Mouse (Mus musculus) forebrain, embryonic 12.5 days (tissue): ENCODE measurements around the gene Cd207. TPM values are rescaled to one million over a fixed set of nuclear protein-coding genes. Genes with fewer than 3 reads are reported as not detected.
"Not testable (repeated sequence)": the region's sequence is repeated elsewhere in the genome, so short reads cannot be mapped to it uniquely, and the experiment has no call there.

ENCODE experiments used
- ATAC-seq: fragments of 200-750 bp; cut with Nextera tagmentation; 2 replicates; pipeline ENCODE4 v1.8.0; 2017; ENCODE audit warnings: moderate TSS enrichment; ENCODE audit not compliant: low FRiP score
- H3K27ac ChIP-seq: fragments of 300-500 bp; sonication (generic); 2 replicates; pipeline ENCODE4 v1.5.1; 2016; ENCODE audit warnings: mild to moderate bottlenecking
- H3K27me3 ChIP-seq: fragments of 300-500 bp; sonication (generic); 2 replicates; pipeline ENCODE4 v1.6.1; 2016; ENCODE audit warnings: mild to moderate bottlenecking
- H3K36me3 ChIP-seq: fragments of 300-500 bp; sonication (generic); replicated peaks from 2 replicates; pipeline ENCODE4 v1.6.1; 2016; ENCODE audit warnings: mild to moderate bottlenecking
- H3K4me1 ChIP-seq: fragments of 300-500 bp; sonication (generic); 2 replicates; pipeline ENCODE4 v1.6.1; 2016
- H3K4me2 ChIP-seq: fragments of 300-500 bp; sonication (generic); 2 replicates; pipeline ENCODE4 v1.6.1; 2016; ENCODE audit warnings: mild to moderate bottlenecking, moderate library complexity
- H3K4me3 ChIP-seq: fragments of 300-500 bp; sonication (generic); replicated peaks from 2 replicates; pipeline ENCODE4 v1.5.1; 2016; ENCODE audit warnings: mild to moderate bottlenecking
- H3K9ac ChIP-seq: fragments of 300-500 bp; sonication (generic); 2 replicates; pipeline ENCODE4 v1.6.1; 2016; ENCODE audit warnings: mild to moderate bottlenecking
- H3K9me3 ChIP-seq: fragments of 300-500 bp; sonication (generic); 2 replicates; pipeline ENCODE4 v1.6.1; 2016
- WGBS: fragments of 180-500 bp; shearing (Covaris S2); methylation state at CpG from one replicate; pipeline ENCODE4 v1.1.7; 2016; 5-methylcytosine and 5-hydroxymethylcytosine counted together
- polyA plus RNA-seq: library from polyadenylated mRNA; unstranded; fragments of >200 nt; fragmentation: Nextera tagmentation; extraction: Ambion mirVana; gene quantifications from 2 replicates; pipeline ENCODE4 v1.2.1, GENCODE M21; 2016

Gene Cd207
- polyA plus RNA-seq, 1 experiment from 2014 or later, result not detected

- no peaks in the 10 kb centered on the region for H3K36me3 ChIP-seq
- no peak for ATAC-seq
- 2% methylated on average over 12 of the region's 12 CpGs for WGBS
- no peaks in the 10 kb centered on the region for H3K9me3 ChIP-seq
- no peak overlapping the region for H3K4me3 ChIP-seq
- no peak overlapping the region for H3K9ac ChIP-seq
- no peak overlapping the region for H3K27ac ChIP-seq
- H3K4me1 ChIP-seq, result no peaks in the 10 kb centered on the region
- peaks cover 96% of the 10 kb centered on the region for H3K27me3 ChIP-seq
- no peak overlapping the region for H3K4me2 ChIP-seq
Measured at GRCm38 (mm10) chr6:83692962-83693361, 15.3 kb upstream of the Cd207 start.

GRCm38 (mm10) chr6:83690936-83691335 lies 13.3 kb upstream of the Cd207 start:
- 81% methylated on average over 2 of the region's 2 CpGs for WGBS
- Histone ChIP-seq H3K9me3 (no peaks in the 10 kb centered on the region), H3K4me3 (no peak overlapping the region), H3K9ac (no peak overlapping the region), H3K36me3 (no peaks in the 10 kb centered on the region), H3K4me1 (no peaks in the 10 kb centered on the region), H3K27ac (no peak overlapping the region), H3K27me3 (peaks cover 87% of the 10 kb centered on the region), H3K4me2 (no peak overlapping the region)
- ATAC-seq, result no peak

- Histone ChIP-seq H3K36me3 (no peaks in the 10 kb centered on the region), H3K9me3 (no peaks in the 10 kb centered on the region), H3K4me3 (no peak overlapping the region), H3K9ac (no peak overlapping the region), H3K4me1 (no peaks in the 10 kb centered on the region), H3K27ac (no peak overlapping the region), H3K27me3 (peaks cover 87% of the 10 kb centered on the region), H3K4me2 (no peak overlapping the region)
- ATAC-seq, result no peak
- 31% methylated on average over 4 of the region's 5 CpGs for WGBS
Measured at GRCm38 (mm10) chr6:83690277-83690676, 12.6 kb upstream of the Cd207 start.

GRCm38 (mm10) chr6:83689374-83689773 lies 11.7 kb upstream of the Cd207 start:
- H3K4me2 ChIP-seq, result no peak overlapping the region

GRCm38 (mm10) chr6:83673395-83673794 lies 4.3 kb downstream of the Cd207 start:
- ATAC-seq, result no peak
- Histone ChIP-seq H3K9ac (no peak overlapping the region), H3K4me3 (no peak overlapping the region), H3K9me3 (no peaks in the 10 kb centered on the region), H3K27ac (no peak overlapping the region), H3K36me3 (no peaks in the 10 kb centered on the region), H3K4me1 (no peaks in the 10 kb centered on the region), H3K4me2 (no peak overlapping the region), H3K27me3 (0 out of 2 replicates have a peak, but pooled peaks cover 6% of the 10 kb centered on the region)
- 2% methylated on average over 4 of the region's 4 CpGs for WGBS

More at GRCm38 (mm10) chr6:83689374-83689773, 11.7 kb upstream of the Cd207 start:
- H3K9ac ChIP-seq, result no peak overlapping the region
- WGBS, result 84% methylated on average over 4 of the region's 4 CpGs
- no peaks in the 10 kb centered on the region for H3K36me3 ChIP-seq
- no peak overlapping the region for H3K27ac ChIP-seq
- H3K27me3 ChIP-seq, result peaks cover 85% of the 10 kb centered on the region
- no peak for ATAC-seq
- H3K4me1 ChIP-seq, result no peaks in the 10 kb centered on the region
- H3K9me3 ChIP-seq, result no peaks in the 10 kb centered on the region
- no peak overlapping the region for H3K4me3 ChIP-seq

- Histone ChIP-seq H3K4me2 (no peak overlapping the region), H3K4me1 (no peaks in the 10 kb centered on the region; the same call in 1 of the 2 replicates), H3K27me3 (no peaks in the 10 kb centered on the region), H3K9me3 (no peaks in the 10 kb centered on the region), H3K36me3 (no peaks in the 10 kb centered on the region), H3K9ac (no peak overlapping the region), H3K4me3 (no peak overlapping the region), H3K27ac (no peak overlapping the region)
- ATAC-seq, result no peak
- 71% methylated on average over 2 of the region's 2 CpGs for WGBS
Measured at GRCm38 (mm10) chr6:83665009-83665408, 12.6 kb downstream of the Cd207 start.

- Histone ChIP-seq H3K36me3 (no peaks in the 10 kb centered on the region), H3K27ac (no peak overlapping the region), H3K9me3 (no peaks in the 10 kb centered on the region), H3K4me2 (no peak overlapping the region), H3K4me1 (no peaks in the 10 kb centered on the region), H3K9ac (no peak overlapping the region), H3K27me3 (no peaks in the 10 kb centered on the region), H3K4me3 (no peak overlapping the region)
- 74% methylated on average over 4 of the region's 4 CpGs for WGBS
- no peak for ATAC-seq
Measured at GRCm38 (mm10) chr6:83660821-83661220, 16.8 kb downstream of the Cd207 start.

- H3K4me1 ChIP-seq, result no peaks in the 10 kb centered on the region
- H3K36me3 ChIP-seq, result no peaks in the 10 kb centered on the region
- H3K9ac ChIP-seq, result no peak within 1 kb of the TSS
- H3K27ac ChIP-seq, result no peak within 1 kb of the TSS
- no peaks in the 10 kb centered on the region for H3K9me3 ChIP-seq
- WGBS, result 94% methylated on average over 2 of the region's 2 CpGs
- no peak within 1 kb of the TSS for H3K4me2 ChIP-seq
- no peak for ATAC-seq
- H3K4me3 ChIP-seq, result no peak within 1 kb of the TSS
- H3K27me3 ChIP-seq, result no peaks in the 10 kb centered on the region
Measured at GRCm38 (mm10) chr6:83656087-83656486, 21.6 kb downstream of the Cd207 start, which contains the start of gene Clec4f. Clec4f (minus strand) TSS chr6:83656187.

GRCm38 (mm10) chr6:83646715-83647114 lies 30.9 kb downstream of the Cd207 start:
- H3K4me2 ChIP-seq, result no peak overlapping the region
- no peak overlapping the region for H3K27ac ChIP-seq
- H3K9me3 ChIP-seq, result no peaks in the 10 kb centered on the region
- 91% methylated on average over 10 of the region's 10 CpGs for WGBS
- no peaks in the 10 kb centered on the region for H3K27me3 ChIP-seq
- H3K4me3 ChIP-seq, result no peak overlapping the region
- no peaks in the 10 kb centered on the region for H3K36me3 ChIP-seq
- no peak overlapping the region for H3K9ac ChIP-seq
- ATAC-seq, result no peak
- H3K4me1 ChIP-seq, result no peaks in the 10 kb centered on the region

GRCm38 (mm10) chr6:83635329-83635728 lies 42.3 kb downstream of the Cd207 start:
- 97% methylated on average over 1 of the region's 1 CpGs for WGBS
- Histone ChIP-seq H3K9me3 (no peaks in the 10 kb centered on the region), H3K4me3 (no peak overlapping the region)

GRCm38 (mm10) chr6:83634631-83635030 lies 43.0 kb downstream of the Cd207 start:
- not testable (repeated sequence) for H3K9ac ChIP-seq, H3K27me3 ChIP-seq, H3K9me3 ChIP-seq, H3K4me2 ChIP-seq, ATAC-seq, H3K36me3 ChIP-seq, H3K27ac ChIP-seq, H3K4me3 ChIP-seq, H3K4me1 ChIP-seq
- 87% methylated on average over 4 of the region's 4 CpGs for WGBS

More at GRCm38 (mm10) chr6:83635329-83635728, 42.3 kb downstream of the Cd207 start:
- Histone ChIP-seq H3K27ac (no peak overlapping the region), H3K4me1 (no peaks in the 10 kb centered on the region; the same call in 1 of the 2 replicates), H3K27me3 (peaks cover 5% of the 10 kb centered on the region; the same call in 1 of the 2 replicates), H3K4me2 (no peak overlapping the region), H3K9ac (no peak overlapping the region), H3K36me3 (no peaks in the 10 kb centered on the region)
- no peak for ATAC-seq

- H3K4me3 ChIP-seq, H3K27me3 ChIP-seq, H3K36me3 ChIP-seq, ATAC-seq, H3K9ac ChIP-seq, H3K27ac ChIP-seq, H3K4me1 ChIP-seq, H3K4me2 ChIP-seq, H3K9me3 ChIP-seq: not testable (repeated sequence)
- 75% methylated on average over 5 of the region's 5 CpGs for WGBS
Measured at GRCm38 (mm10) chr6:83634106-83634505, 43.6 kb downstream of the Cd207 start.

- Histone ChIP-seq H3K27me3 (peaks cover 5% of the 10 kb centered on the region; the same call in 1 of the 2 replicates), H3K27ac (no peak overlapping the region), H3K9me3 (no peaks in the 10 kb centered on the region), H3K4me1 (no peaks in the 10 kb centered on the region; the same call in 1 of the 2 replicates), H3K4me3 (no peak overlapping the region), H3K4me2 (no peak overlapping the region), H3K9ac (no peak overlapping the region), H3K36me3 (no peaks in the 10 kb centered on the region)
- 74% methylated on average over 4 of the region's 4 CpGs for WGBS
- no peak for ATAC-seq
Measured at GRCm38 (mm10) chr6:83631815-83632214, 45.8 kb downstream of the Cd207 start.
